7 mouse cellular contexts compared by ENCODE assay signal in genomic region chr5:66259756-66260448, GRCm38 (mm10). TPM values are rescaled to one million over a fixed set of nuclear protein-coding genes. Genes with fewer than 3 reads are reported as not detected.
A peak's percentile ranks its signal among the peaks of the same experiment; 100 is the strongest.
DNase-seq lines count a peak whose midpoint lies in the region; ATAC-seq and TF ChIP-seq lines count a peak whose summit lies in the region.

TSS of gene Nsun7 (plus strand) at chr5:66259897.

- peak; percentile 92 for DNase-seq in adrenal gland, adult 2 months
- DNase-seq in embryo, embryonic 11.5 days (ENCODE audit: low read depth, low spot score) = peak; percentile 41
- DNase-seq in limb, embryonic 10.5 days (ENCODE audit: low spot score) = peak; percentile 84
- DNase-seq in midbrain, embryonic 11.5 days (ENCODE audit: low spot score, missing footprints) = peak; percentile 99

- H3K9ac ChIP-seq in intestine, postnatal 0 days (ENCODE audit: low read depth, low read length) = peak within 1 kb of the TSS; percentile 45
- peak within 1 kb of the TSS; percentile 68 for H3K9ac ChIP-seq in midbrain, embryonic 11.5 days (ENCODE audit: low read length)

- TF ChIP-seq POLR2A in small intestine, adult 2 months (IDR thresholded peaks at IDR 0.05; ENCODE audit: low read depth, low read length) = no peak

- peak; percentile 92 for ATAC-seq in granulocyte monocyte progenitor cell, adult 5-6 weeks (replicated peaks; ENCODE audit: poor library complexity, severe bottlenecking)
- ATAC-seq in intestine, postnatal 0 days = peak; percentile 60; the same call in 1 of the 2 replicates
- peak; percentile 92 for ATAC-seq in midbrain, embryonic 11.5 days (ENCODE audit: low FRiP score)

- 0 out of 2 replicates have a peak, but pooled peaks cover 4% of the 10 kb centered on the region for H3K27me3 ChIP-seq in intestine, postnatal 0 days (replicated peaks; ENCODE audit: control insufficient read depth, insufficient read depth, low read length)
- peaks cover 24% of the 10 kb centered on the region for H3K27me3 ChIP-seq in limb, embryonic 10.5 days (ENCODE audit: low read depth, poor library complexity, severe bottlenecking)
- H3K27me3 ChIP-seq in midbrain, embryonic 11.5 days (ENCODE audit: control insufficient read depth, insufficient read depth, low read length) = no peaks in the 10 kb centered on the region; the same call in 1 of the 2 replicates
- peaks cover 10% of the 10 kb centered on the region for H3K27me3 ChIP-seq in small intestine, adult 2 months (ENCODE audit: control insufficient read depth, insufficient read depth, low read length)

- peak within 1 kb of the TSS; percentile 55 for H3K4me3 ChIP-seq in intestine, postnatal 0 days (ENCODE audit: low read depth, low read length)
- H3K4me3 ChIP-seq in limb, embryonic 10.5 days = peak within 1 kb of the TSS; percentile 73
- H3K4me3 ChIP-seq in midbrain, embryonic 11.5 days (ENCODE audit: low read depth, low read length) = peak within 1 kb of the TSS; percentile 49
- peak within 1 kb of the TSS; percentile 62 for H3K4me3 ChIP-seq in small intestine, adult 2 months (ENCODE audit: low read depth, low read length)

- H3K4me2 ChIP-seq in intestine, postnatal 0 days (replicated peaks; ENCODE audit: low read depth) = peak within 1 kb of the TSS; percentile 89
- peak within 1 kb of the TSS; percentile 89 for H3K4me2 ChIP-seq in midbrain, embryonic 11.5 days

- no peaks in the 10 kb centered on the region for H3K4me1 ChIP-seq in intestine, postnatal 0 days (replicated peaks; ENCODE audit: control insufficient read depth, insufficient read depth, low read length)
- peaks cover 9% of the 10 kb centered on the region for H3K4me1 ChIP-seq in limb, embryonic 10.5 days
- no peaks in the 10 kb centered on the region; the same call in 1 of the 2 replicates for H3K4me1 ChIP-seq in midbrain, embryonic 11.5 days (ENCODE audit: control insufficient read depth, insufficient read depth, low read length)
- H3K4me1 ChIP-seq in small intestine, adult 2 months (ENCODE audit: control insufficient read depth, insufficient read depth, insufficient read length, low read length) = no peaks in the 10 kb centered on the region

- TF ChIP-seq CTCF in intestine, postnatal 0 days (IDR thresholded peaks at IDR 0.05; ENCODE audit: low read depth) = no peak
- TF ChIP-seq CTCF in small intestine, adult 2 months (IDR thresholded peaks at IDR 0.05; ENCODE audit: extremely low read depth, insufficient read length, insufficient replicate concordance, low read depth, low read length) = no peak

- no peaks in the 10 kb centered on the region for H3K36me3 ChIP-seq in intestine, postnatal 0 days (ENCODE audit: control insufficient read depth, insufficient read depth)
- H3K36me3 ChIP-seq in limb, embryonic 10.5 days = no peaks in the 10 kb centered on the region
- H3K36me3 ChIP-seq in midbrain, embryonic 11.5 days (ENCODE audit: control insufficient read depth, insufficient read depth, low read length) = no peaks in the 10 kb centered on the region
- H3K36me3 ChIP-seq in small intestine, adult 2 months (ENCODE audit: control insufficient read depth, insufficient read depth, low read length) = no peaks in the 10 kb centered on the region

- no peak within 1 kb of the TSS for H3K27ac ChIP-seq in intestine, postnatal 0 days (ENCODE audit: low read depth, low read length)
- H3K27ac ChIP-seq in limb, embryonic 10.5 days = peak within 1 kb of the TSS; percentile 81
- no peak within 1 kb of the TSS for H3K27ac ChIP-seq in midbrain, embryonic 11.5 days (ENCODE audit: low read depth, low read length)
- H3K27ac ChIP-seq in small intestine, adult 2 months (ENCODE audit: insufficient read depth, low read depth, low read length) = no peak within 1 kb of the TSS

- under 1% methylated on average over 44 of the region's 44 CpGs for WGBS in intestine, postnatal 0 days
- 1% methylated on average over 44 of the region's 44 CpGs for WGBS in limb, embryonic 10.5 days
- 1% methylated on average over 44 of the region's 44 CpGs for WGBS in midbrain, embryonic 11.5 days
- 2% methylated on average over 44 of the region's 44 CpGs for WGBS in small intestine, adult 2 months

- H3K9me3 ChIP-seq in intestine, postnatal 0 days (ENCODE audit: control insufficient read depth) = no peaks in the 10 kb centered on the region
- H3K9me3 ChIP-seq in limb, embryonic 10.5 days (replicated peaks) = no peaks in the 10 kb centered on the region
- no peaks in the 10 kb centered on the region for H3K9me3 ChIP-seq in midbrain, embryonic 11.5 days (ENCODE audit: control insufficient read depth, low read length)

RNA-seq across cellular contexts. Expression of gene Nsun7, which starts in this region (rescaled TPM):
- total RNA-seq in adrenal gland, adult 2 months (2021) = under 1 TPM; 0.40 to 0.45 TPM
- polyA plus RNA-seq in adrenal gland, adult 2 months (2012; rRNA removed) = 0.22 TPM in 2 replicates
- not detected in 2 replicates for total RNA-seq in granulocyte monocyte progenitor cell, adult 5-6 weeks (2014; fragmentation: Nextera tagmentation)
- total RNA-seq in granulocyte monocyte progenitor cell, adult 5-6 weeks (2017) = not detected in 2 replicates
- 0.05 and 0.09 TPM in 2 replicates for polyA plus RNA-seq in intestine, postnatal 0 days (2015; fragmentation: Nextera tagmentation; extraction: Ambion mirVana)
- polyA plus RNA-seq in limb, embryonic 10.5 days (2016; fragmentation: Nextera tagmentation; extraction: Ambion mirVana) = 0.20 and 0.49 TPM in 2 replicates
- polyA plus RNA-seq in midbrain, embryonic 11.5 days (2014; fragmentation: Nextera tagmentation; extraction: Ambion mirVana) = 0.49 and 0.62 TPM in 2 replicates
- not detected in 2 replicates for polyA plus RNA-seq in small intestine, adult 2 months (2012; rRNA removed)

Comparison
In these comparisons a context has a peak if more than half of its experiments do, and no peak if none do; other contexts are left out.
1. Peak in DNase-seq in adrenal gland, adult 2 months; RNA of the gene not detected or under 1 TPM.
2. Peak in ATAC-seq in granulocyte monocyte progenitor cell, adult 5-6 weeks; RNA of the gene not detected or under 1 TPM.
3. Peak in ATAC-seq, H3K4me3 ChIP-seq, H3K9ac ChIP-seq and H3K4me2 ChIP-seq in intestine, postnatal 0 days; RNA of the gene not detected or under 1 TPM.
4. Peak in DNase-seq, H3K4me3 ChIP-seq and H3K27ac ChIP-seq in limb, embryonic 10.5 days; RNA of the gene not detected or under 1 TPM.
5. Peak in DNase-seq, ATAC-seq, H3K4me3 ChIP-seq, H3K9ac ChIP-seq and H3K4me2 ChIP-seq in midbrain, embryonic 11.5 days; RNA of the gene not detected or under 1 TPM.
6. DNase-seq: peak in every context shown above with its lines; median percentile 99 in midbrain, embryonic 11.5 days; 92 in adrenal gland, adult 2 months; 84 in limb, embryonic 10.5 days; 41 in embryo, embryonic 11.5 days.